Mouse (Mus musculus): ENCODE measurements around the gene Vmn1r21. TPM values are rescaled to one million over a fixed set of nuclear protein-coding genes. Genes with fewer than 3 reads are reported as not detected.

Vmn1r21 gene
- total RNA-seq, 4 experiments from 2014 or later, result not detected

Other genes with a start within 250 kb of the Vmn1r21 start
- gene Pyurf, start 158.3 kb downstream of the Vmn1r21 start, total RNA-seq (2022), result 10 to 100 TPM; 10.2 to 11.1 (median 10.8) TPM
- gene Lancl2, start 147.8 kb downstream of the Vmn1r21 start, total RNA-seq (2022), result 10 to 100 TPM in 2 of 4 experiments, 1 to 10 TPM in 2; 9.4 to 10.5 (median 9.7) TPM
- gene Vopp1, start 25.2 kb downstream of the Vmn1r21 start, total RNA-seq (2022), result 1 to 10 TPM; 2.9 to 4.7 (median 3.4) TPM
- gene Vmn1r22, start 57.7 kb upstream of the Vmn1r21 start, total RNA-seq (2022), result not detected
- gene Vmn1r23, start 76.5 kb upstream of the Vmn1r21 start, total RNA-seq (2022), result not detected
- gene Vmn1r24, start 111.2 kb upstream of the Vmn1r21 start, total RNA-seq (2022), result not detected
- not detected for gene Vmn1r25, start 130.5 kb upstream of the Vmn1r21 start, total RNA-seq (2022)
- not detected for gene Vmn1r26, start 164.8 kb upstream of the Vmn1r21 start, total RNA-seq (2022)